Mouse (Mus musculus) forebrain, embryonic 14.5 days (tissue): ENCODE results near the gene Rilpl1. TPM values are rescaled to one million over a fixed set of nuclear protein-coding genes. Genes with fewer than 3 reads are reported as not detected.
A peak's percentile ranks its signal among the peaks of the same experiment; 100 is the strongest.

Experiments
- ATAC-seq: fragments of 200-750 bp; cut with Nextera tagmentation; 2 replicates; pipeline ENCODE4 v1.8.0; 2017; ENCODE audit warnings: mild to moderate bottlenecking, moderate library complexity
- DNase-seq: peaks from one replicate; pipeline ENCODE4 v3.0.0-alpha.2; 2015; ENCODE audit warnings: low spot score
- H3K27ac ChIP-seq: fragments of 300-500 bp; sonication (generic); 2 replicates; pipeline ENCODE4 v1.5.1; 2014; ENCODE audit warnings: low read depth, mild to moderate bottlenecking, control low read depth, low read length, moderate library complexity
- H3K27me3 ChIP-seq: fragments of 300-500 bp; sonication (generic); replicated peaks from 2 replicates; pipeline ENCODE4 v1.6.1; 2014; ENCODE audit warnings: low read length, control low read depth, mixed read lengths; ENCODE audit not compliant: control insufficient read depth, insufficient read depth
- H3K36me3 ChIP-seq: fragments of 300-500 bp; sonication (generic); 2 replicates; pipeline ENCODE4 v1.6.1; 2014; ENCODE audit warnings: low read length, control low read depth; ENCODE audit not compliant: control insufficient read depth, insufficient read depth
- H3K4me1 ChIP-seq: fragments of 300-500 bp; sonication (generic); 2 replicates; pipeline ENCODE4 v1.6.1; 2014; ENCODE audit warnings: antibody characterized with exemption, low read length, control low read depth; ENCODE audit not compliant: control insufficient read depth, insufficient read depth
- H3K4me2 ChIP-seq: fragments of 300-500 bp; sonication (generic); 2 replicates; pipeline ENCODE4 v1.6.1; 2014; ENCODE audit warnings: mild to moderate bottlenecking, control low read depth, low read length
- H3K4me3 ChIP-seq: fragments of 300-500 bp; sonication (generic); 2 replicates; pipeline ENCODE4 v1.5.1; 2014; ENCODE audit warnings: low read depth, low read length, control low read depth
- H3K9ac ChIP-seq: fragments of 300-500 bp; sonication (generic); 2 replicates; pipeline ENCODE4 v1.6.1; 2014; ENCODE audit warnings: mild to moderate bottlenecking, low read length, control low read depth, moderate library complexity
- H3K9me3 ChIP-seq: fragments of 300-500 bp; sonication (generic); replicated peaks from 2 replicates; pipeline ENCODE4 v1.6.1; 2016; ENCODE audit warnings: low read length, control low read depth, mixed read lengths; ENCODE audit not compliant: control insufficient read depth
- WGBS: fragments of 180-500 bp; shearing (Covaris S2); extraction: QIAGEN DNeasy Blood & Tissue Kit; methylation state at CpG from one replicate; pipeline ENCODE4 v1.1.7; 2014; 5-methylcytosine and 5-hydroxymethylcytosine counted together
- polyA plus RNA-seq: library from polyadenylated mRNA; unstranded; fragments of >200 nt; fragmentation: Nextera tagmentation; extraction: Ambion mirVana; gene quantifications from 2 replicates; pipeline ENCODE4 v1.2.1, GENCODE M21; 2014

Rilpl1 gene
- polyA plus RNA-seq, 1 experiment from 2014 or later = 10.4 TPM

GRCm38 (mm10) chr5:124454082-124454419 is 77.1 kb downstream of the Rilpl1 start:
- H3K4me1 ChIP-seq = no peaks in the 10 kb centered on the region
- peaks cover 95% of the 10 kb centered on the region for H3K36me3 ChIP-seq
- no peaks in the 10 kb centered on the region for H3K27me3 ChIP-seq
- no peaks in the 10 kb centered on the region for H3K9me3 ChIP-seq
- peak overlapping the region; percentile 65; the same call in 1 of the 2 replicates for H3K27ac ChIP-seq
- ATAC-seq = no peak
- no peak overlapping the region for H3K4me2 ChIP-seq
- no peak for DNase-seq
- 84% methylated on average over 1 of the region's 1 CpGs for whole genome bisulfite sequencing
- no peak overlapping the region for H3K9ac ChIP-seq
- H3K4me3 ChIP-seq = no peak overlapping the region

DNA sequence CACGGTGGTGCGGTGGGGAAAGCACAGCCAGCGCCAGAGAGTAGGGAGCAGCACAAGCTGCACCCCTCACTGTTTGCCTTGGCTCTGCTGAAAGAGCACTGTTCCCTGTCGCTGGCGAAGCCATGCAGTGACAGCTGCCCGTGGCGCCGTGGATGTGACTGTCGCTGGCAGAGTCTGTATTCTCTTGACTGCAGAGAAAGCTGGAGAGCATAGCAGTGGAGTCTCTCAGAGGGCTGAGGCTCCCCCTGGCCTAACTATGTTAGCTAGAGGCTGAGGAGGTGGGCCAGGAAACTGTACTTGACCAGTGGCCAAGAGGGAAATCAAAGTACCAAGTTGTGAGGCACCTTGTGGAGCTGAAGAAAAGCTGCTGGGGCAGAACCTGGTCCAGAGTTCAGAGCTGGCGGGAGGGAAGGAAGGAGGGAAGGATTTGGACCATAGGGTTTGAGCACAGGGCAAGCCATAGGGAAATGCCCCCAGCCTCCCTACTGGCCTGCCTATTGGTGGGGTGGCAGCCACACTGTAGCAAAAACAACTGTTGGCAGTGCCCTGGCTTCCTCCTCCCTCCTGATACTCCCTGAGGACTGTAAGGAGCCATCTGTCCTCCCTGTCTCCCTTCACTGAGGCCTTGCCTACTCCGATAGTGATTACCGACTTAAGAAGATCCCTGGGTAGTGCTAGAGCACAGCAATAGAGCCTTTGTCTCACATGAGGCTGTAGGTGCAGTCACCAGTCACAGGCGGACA is 77.7 kb downstream of the Rilpl1 start:
- DNase-seq (peak; percentile 35), ATAC-seq (peak; percentile 34; the same call in 1 of the 2 replicates)
- 0 out of 2 replicates have a peak overlapping the region, but pooled peaks have one; percentile 21 for H3K9ac ChIP-seq
- H3K9me3 ChIP-seq = no peaks in the 10 kb centered on the region
- no peaks in the 10 kb centered on the region for H3K4me1 ChIP-seq
- WGBS = 85% methylated on average over 13 of the region's 13 CpGs
- H3K27ac ChIP-seq = peak overlapping the region; percentile 68
- H3K36me3 ChIP-seq = peaks cover 95% of the 10 kb centered on the region
- no peaks in the 10 kb centered on the region for H3K27me3 ChIP-seq
- no peak overlapping the region for H3K4me3 ChIP-seq
- H3K4me2 ChIP-seq = no peak overlapping the region

GRCm38 (mm10) chr5:124452494-124453228 is 78.5 kb downstream of the Rilpl1 start:
- Histone ChIP-seq H3K4me2 (no peak overlapping the region), H3K27ac (peak overlapping the region; percentile 68), H3K27me3 (no peaks in the 10 kb centered on the region), H3K4me1 (no peaks in the 10 kb centered on the region), H3K4me3 (no peak overlapping the region), H3K36me3 (peaks cover 95% of the 10 kb centered on the region), H3K9ac (0 out of 2 replicates have a peak overlapping the region, but pooled peaks have one; percentile 21), H3K9me3 (no peaks in the 10 kb centered on the region)
- no peak for DNase-seq
- no peak for ATAC-seq
- WGBS = 79% methylated on average over 15 of the region's 15 CpGs

- H3K27ac ChIP-seq = no peak overlapping the region
- DNase-seq = no peak
- ATAC-seq = no peak
- H3K9ac ChIP-seq = no peak overlapping the region
- no peaks in the 10 kb centered on the region for H3K27me3 ChIP-seq
- H3K9me3 ChIP-seq = no peaks in the 10 kb centered on the region
- no peak overlapping the region for H3K4me3 ChIP-seq
- H3K4me2 ChIP-seq = no peak overlapping the region
- H3K4me1 ChIP-seq = peaks cover 9% of the 10 kb centered on the region
- peaks cover 86% of the 10 kb centered on the region for H3K36me3 ChIP-seq
- 89% methylated on average over 16 of the region's 16 CpGs for WGBS
Measured at GRCm38 (mm10) chr5:124450641-124451340, 80.4 kb downstream of the Rilpl1 start.

DNA sequence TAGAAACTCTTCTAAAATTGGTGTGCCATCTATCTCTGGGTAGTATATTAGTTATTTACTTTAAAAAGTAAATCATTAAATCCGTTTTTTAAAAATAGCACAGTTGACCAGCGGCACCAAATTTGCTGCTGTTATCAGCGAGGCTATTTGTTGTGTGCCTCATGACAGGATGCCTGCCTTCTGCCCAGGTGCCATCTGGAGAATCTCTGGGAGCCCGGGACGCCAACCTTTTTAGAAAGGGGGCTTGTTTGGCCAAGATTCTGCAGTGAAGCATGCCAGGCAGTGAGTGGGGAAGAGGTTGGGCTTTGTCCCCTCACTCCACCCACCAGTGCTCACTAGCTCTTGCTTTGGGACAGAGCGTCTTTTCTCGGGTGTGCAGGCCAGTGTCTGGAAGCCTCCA is 81.1 kb downstream of the Rilpl1 start:
- Histone ChIP-seq H3K4me2 (no peak overlapping the region), H3K27ac (no peak overlapping the region), H3K4me1 (peaks cover 9% of the 10 kb centered on the region), H3K9me3 (no peaks in the 10 kb centered on the region), H3K9ac (no peak overlapping the region), H3K27me3 (no peaks in the 10 kb centered on the region), H3K36me3 (peaks cover 81% of the 10 kb centered on the region), H3K4me3 (no peak overlapping the region)
- 86% methylated on average over 7 of the region's 7 CpGs for WGBS
- ATAC-seq (no peak), DNase-seq (no peak)

DNA sequence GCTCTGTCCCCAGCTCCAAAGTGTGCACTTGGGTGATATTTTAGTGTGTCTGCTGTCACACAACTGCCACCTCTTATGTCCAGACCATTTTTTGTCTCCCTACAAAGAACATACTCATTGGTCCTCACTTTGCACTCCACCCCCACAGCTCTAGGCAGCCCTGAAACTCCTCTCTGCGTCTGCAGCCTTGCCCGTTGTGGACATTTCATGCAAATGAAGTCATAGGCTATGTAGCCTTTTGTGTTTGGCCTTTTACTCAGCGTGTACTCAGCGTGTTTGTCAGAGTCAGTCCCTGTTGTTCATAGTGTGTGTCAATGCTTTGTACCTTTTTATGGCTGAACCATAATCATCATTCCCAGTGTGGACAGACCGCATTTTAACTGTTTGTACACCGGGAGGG is 81.7 kb downstream of the Rilpl1 start:
- Histone ChIP-seq H3K4me2 (no peak overlapping the region), H3K9me3 (no peaks in the 10 kb centered on the region), H3K27ac (no peak overlapping the region), H3K9ac (no peak overlapping the region), H3K4me3 (no peak overlapping the region), H3K36me3 (peaks cover 75% of the 10 kb centered on the region), H3K4me1 (peaks cover 12% of the 10 kb centered on the region), H3K27me3 (no peaks in the 10 kb centered on the region)
- ATAC-seq = no peak
- DNase-seq = no peak
- WGBS = 72% methylated on average over 6 of the region's 6 CpGs

DNA sequence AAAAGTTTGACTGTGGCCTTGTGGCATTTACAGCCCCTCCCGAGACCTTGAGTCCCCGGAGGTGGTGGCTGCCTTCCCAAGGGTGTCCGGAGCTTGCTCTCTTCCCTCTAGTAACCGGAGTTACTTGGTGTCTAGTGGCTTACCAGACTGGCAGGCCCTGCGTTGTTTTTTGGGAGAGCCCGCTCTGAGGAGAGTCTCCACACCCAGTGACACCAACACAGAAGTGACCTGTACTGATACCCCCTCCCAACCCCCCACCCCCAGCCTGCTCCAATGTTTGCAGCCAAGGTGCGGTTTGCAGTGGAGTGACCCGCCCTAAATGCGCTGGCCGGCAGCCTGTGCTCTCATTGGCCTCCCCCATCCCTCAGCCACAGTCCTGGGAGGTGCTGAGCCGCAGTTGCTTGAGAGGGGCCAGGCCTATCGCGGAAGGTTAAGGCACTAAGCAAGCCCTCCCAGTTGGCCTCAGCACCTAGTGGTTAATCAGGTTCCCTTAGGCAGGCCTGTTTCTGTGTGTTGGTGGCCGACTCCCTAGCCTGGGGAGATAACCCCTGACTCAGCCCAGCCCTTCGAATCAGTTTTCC is 84.8 kb downstream of the Rilpl1 start:
- DNase-seq (peak; percentile 10), ATAC-seq (no peak)
- Histone ChIP-seq H3K27ac (no peak overlapping the region), H3K9ac (peak overlapping the region; percentile 93), H3K4me2 (peak overlapping the region; percentile 75), H3K27me3 (no peaks in the 10 kb centered on the region), H3K4me3 (peak overlapping the region; percentile 79), H3K4me1 (peaks cover 12% of the 10 kb centered on the region), H3K9me3 (no peaks in the 10 kb centered on the region), H3K36me3 (peaks cover 47% of the 10 kb centered on the region)
- WGBS = 2% methylated on average over 15 of the region's 15 CpGs

GRCm38 (mm10) chr5:124445621-124446293 is 85.4 kb downstream of the Rilpl1 start:
- no peaks in the 10 kb centered on the region for H3K27me3 ChIP-seq
- ATAC-seq (peak; percentile 77), DNase-seq (peak; percentile 25)
- peaks cover 40% of the 10 kb centered on the region for H3K36me3 ChIP-seq
- H3K9ac ChIP-seq = peak overlapping the region; percentile 93
- 1% methylated on average over 34 of the region's 77 CpGs for WGBS
- H3K9me3 ChIP-seq = no peaks in the 10 kb centered on the region
- H3K4me3 ChIP-seq = peak overlapping the region; percentile 79
- peaks cover 14% of the 10 kb centered on the region for H3K4me1 ChIP-seq
- H3K4me2 ChIP-seq = peak overlapping the region; percentile 75
- peak overlapping the region; percentile 77 for H3K27ac ChIP-seq
